35 mouse cellular contexts compared by ENCODE assay signal in genomic region chr13:92532216-92532615, GRCm38 (mm10). TPM values are rescaled to one million over a fixed set of nuclear protein-coding genes. Genes with fewer than 3 reads are reported as not detected.
DNase-seq lines count a peak whose midpoint lies in the region; ATAC-seq and TF ChIP-seq lines count a peak whose summit lies in the region.
"Had no signal": no experiment of that assay in that cellular context is flagged by ENCODE, and none has a peak within 500 bp of the region (broad histone marks: within the 10 kb centered on the region; RNA-seq: fewer than 3 reads in every experiment).

No protein-coding gene starts in this region.

- no peak for TF ChIP-seq CTCF in stomach, postnatal 0 days (IDR thresholded peaks at IDR 0.05; ENCODE audit: low read depth)

- no peak for TF ChIP-seq EP300 in stomach, postnatal 0 days (optimal IDR thresholded peaks at IDR 0.05)

- H3K4me2 ChIP-seq in intestine, embryonic 14.5 days (ENCODE audit: low read length) = 0 out of 2 replicates have a peak overlapping the region, but pooled peaks have one; percentile 1
- no peak overlapping the region for H3K4me2 ChIP-seq in intestine, embryonic 16.5 days (ENCODE audit: low read depth, low read length)
- H3K4me2 ChIP-seq in stomach, postnatal 0 days (replicated peaks; ENCODE audit: low read depth) = peak overlapping the region; percentile 21; the same call in 1 of the 2 replicates
- H3K4me2 ChIP-seq in liver, embryonic 12.5 days = no peak overlapping the region

- H3K9ac ChIP-seq in intestine, embryonic 14.5 days (ENCODE audit: low read length) = no peak overlapping the region
- H3K9ac ChIP-seq in intestine, embryonic 16.5 days (ENCODE audit: low read depth, low read length) = no peak overlapping the region
- H3K9ac ChIP-seq in stomach, postnatal 0 days (ENCODE audit: low read length) = no peak overlapping the region
- no peak overlapping the region for H3K9ac ChIP-seq in liver, embryonic 12.5 days
- H3K9ac ChIP-seq: liver, embryonic 15.5 days had no signal

- H3K9me3 ChIP-seq in intestine, embryonic 14.5 days (ENCODE audit: control insufficient read depth, low read length) = no peaks in the 10 kb centered on the region
- no peaks in the 10 kb centered on the region for H3K9me3 ChIP-seq in intestine, embryonic 16.5 days (ENCODE audit: control insufficient read depth, low read length)
- no peaks in the 10 kb centered on the region for H3K9me3 ChIP-seq in stomach, postnatal 0 days (ENCODE audit: control insufficient read depth, low read length)
- no peaks in the 10 kb centered on the region for H3K9me3 ChIP-seq in liver, embryonic 12.5 days (replicated peaks)
- H3K9me3 ChIP-seq: embryonic facial prominence, embryonic 13.5 days; forebrain, embryonic 12.5 days; heart, embryonic 12.5 days; hindbrain, embryonic 12.5 days; limb, embryonic 15.5 days; liver, embryonic 15.5 days had no signal

- peak; percentile 17 for DNase-seq in CD4-positive, CD25-positive, alpha-beta regulatory T cell, adult 2 months (ENCODE audit: low read depth, low spot score)
- DNase-seq in intestine, embryonic 14.5 days (ENCODE audit: low spot score) = no peak
- DNase-seq in stomach, postnatal 0 days (ENCODE audit: low spot score) = no peak
- DNase-seq: adrenal gland, adult 8-10 months; cerebellum, adult 18-20 months; cerebellum, postnatal 36 days; embryo, embryonic 11 days; heart, adult 18-20 months; heart, postnatal 14 days; kidney, adult 8-10 months; kidney, postnatal 10 days; left cerebral cortex, postnatal 4 days; lung, postnatal 4 days; right cerebral cortex, postnatal 14 days; thymus, postnatal 25 days had no signal

- no peaks in the 10 kb centered on the region for H3K36me3 ChIP-seq in intestine, embryonic 14.5 days (ENCODE audit: control insufficient read depth, insufficient read depth, low read length)
- no peaks in the 10 kb centered on the region for H3K36me3 ChIP-seq in intestine, embryonic 16.5 days (ENCODE audit: control insufficient read depth, insufficient read depth, low read length)
- H3K36me3 ChIP-seq in stomach, postnatal 0 days (ENCODE audit: control insufficient read depth, insufficient read depth, low read length) = no peaks in the 10 kb centered on the region
- H3K36me3 ChIP-seq in liver, embryonic 12.5 days = no peaks in the 10 kb centered on the region
- H3K36me3 ChIP-seq: embryonic facial prominence, embryonic 13.5 days; forebrain, embryonic 12.5 days; hindbrain, embryonic 12.5 days; limb, embryonic 15.5 days; liver, embryonic 15.5 days had no signal

- no peaks in the 10 kb centered on the region for H3K27me3 ChIP-seq in intestine, embryonic 14.5 days (replicated peaks; ENCODE audit: control insufficient read depth, insufficient read depth, low read length)
- H3K27me3 ChIP-seq in intestine, embryonic 16.5 days (replicated peaks; ENCODE audit: control insufficient read depth, insufficient read depth, low read length) = no peaks in the 10 kb centered on the region
- H3K27me3 ChIP-seq in stomach, postnatal 0 days (ENCODE audit: control insufficient read depth, insufficient read depth, low read length) = no peaks in the 10 kb centered on the region
- no peaks in the 10 kb centered on the region; the same call in 1 of the 2 replicates for H3K27me3 ChIP-seq in liver, embryonic 12.5 days (replicated peaks)
- H3K27me3 ChIP-seq: embryonic facial prominence, embryonic 13.5 days; forebrain, embryonic 12.5 days; heart, embryonic 12.5 days; hindbrain, embryonic 12.5 days; limb, embryonic 15.5 days had no signal

- no peak overlapping the region for H3K4me3 ChIP-seq in intestine, embryonic 14.5 days (ENCODE audit: low read depth, low read length)
- no peak overlapping the region for H3K4me3 ChIP-seq in intestine, embryonic 16.5 days (ENCODE audit: low read length)
- no peak overlapping the region for H3K4me3 ChIP-seq in stomach, postnatal 0 days (ENCODE audit: low read depth, low read length)
- no peak overlapping the region for H3K4me3 ChIP-seq in liver, embryonic 12.5 days
- H3K4me3 ChIP-seq: erythroblast, embryonic 14.5 days had no signal

- WGBS in intestine, embryonic 14.5 days = 59% methylated on average over 2 of the region's 2 CpGs
- 44% methylated on average over 2 of the region's 2 CpGs for WGBS in intestine, embryonic 16.5 days
- WGBS in stomach, postnatal 0 days = 38% methylated on average over 2 of the region's 2 CpGs
- WGBS in liver, embryonic 12.5 days (ENCODE audit: insufficient replicate concordance) = 67% methylated on average over 2 of the region's 2 CpGs

- H3K4me1 ChIP-seq in intestine, embryonic 14.5 days (replicated peaks; ENCODE audit: control insufficient read depth, insufficient read depth, low read length) = 0 out of 2 replicates have a peak, but pooled peaks cover 4% of the 10 kb centered on the region
- peaks cover 8% of the 10 kb centered on the region for H3K4me1 ChIP-seq in intestine, embryonic 16.5 days (ENCODE audit: control insufficient read depth, insufficient read depth, low read length)
- H3K4me1 ChIP-seq in stomach, postnatal 0 days (replicated peaks; ENCODE audit: control insufficient read depth, insufficient read depth) = no peaks in the 10 kb centered on the region
- peaks cover 16% of the 10 kb centered on the region for H3K4me1 ChIP-seq in liver, embryonic 12.5 days

- no peak overlapping the region for H3K27ac ChIP-seq in intestine, embryonic 14.5 days (ENCODE audit: low read depth)
- no peak overlapping the region for H3K27ac ChIP-seq in intestine, embryonic 16.5 days (ENCODE audit: low read length)
- no peak overlapping the region for H3K27ac ChIP-seq in stomach, postnatal 0 days (replicated peaks)
- H3K27ac ChIP-seq in liver, embryonic 12.5 days = no peak overlapping the region
- H3K27ac ChIP-seq: embryonic facial prominence, embryonic 13.5 days; forebrain, embryonic 12.5 days; hindbrain, embryonic 12.5 days; liver, embryonic 15.5 days had no signal

- ATAC-seq in CD4-positive, CD25-positive, alpha-beta regulatory T cell, adult 4 months = no peak
- no peak for ATAC-seq in intestine, embryonic 14.5 days (replicated peaks; ENCODE audit: low FRiP score, low TSS enrichment, low read depth)
- ATAC-seq in intestine, embryonic 16.5 days = no peak
- ATAC-seq in granulocyte monocyte progenitor cell, adult 5-6 weeks (replicated peaks; ENCODE audit: poor library complexity, severe bottlenecking) = peak; percentile 31
- peak; percentile 31; the same call in 1 of the 2 replicates for ATAC-seq in stomach, postnatal 0 days (ENCODE audit: low FRiP score, low TSS enrichment)
- ATAC-seq in liver, embryonic 12.5 days = no peak
- ATAC-seq: activated CD4-positive, CD25-positive, alpha-beta regulatory T cell, adult 4 months had no signal

RNA-seq across cellular contexts. Expression of gene Zfyve16, which starts 1.5 kb away (rescaled TPM):
- 10 to 100 TPM; 10.6 to 11.4 TPM for polyA plus RNA-seq in CD4-positive, CD25-positive, alpha-beta regulatory T cell, adult 4 months (2017; shearing (Covaris generic))
- polyA plus RNA-seq in intestine, embryonic 14.5 days (2014; fragmentation: Nextera tagmentation; extraction: Ambion mirVana) = 12.7 and 13.0 TPM in 2 replicates
- polyA plus RNA-seq in intestine, embryonic 16.5 days (2015; fragmentation: Nextera tagmentation; extraction: Ambion mirVana) = 5.5 and 6.3 TPM in 2 replicates
- 2.7 and 7.9 TPM in 2 replicates for total RNA-seq in granulocyte monocyte progenitor cell, adult 5-6 weeks (2014; fragmentation: Nextera tagmentation)
- 4.2 and 5.8 TPM in 2 replicates for total RNA-seq in granulocyte monocyte progenitor cell, adult 5-6 weeks (2017)
- 3.9 and 4.2 TPM in 2 replicates for polyA plus RNA-seq in stomach, postnatal 0 days (2015; fragmentation: Nextera tagmentation; extraction: Ambion mirVana)
- 3.0 and 3.1 TPM in 2 replicates for polyA plus RNA-seq in liver, embryonic 12.5 days (2016; fragmentation: Nextera tagmentation; extraction: Ambion mirVana)

RNA-seq across cellular contexts. Expression of gene Spz1, which starts 43.8 kb away (rescaled TPM):
- polyA plus RNA-seq in CD4-positive, CD25-positive, alpha-beta regulatory T cell, adult 4 months (2017; shearing (Covaris generic)) = not detected
- not detected in 2 replicates for polyA plus RNA-seq in intestine, embryonic 14.5 days (2014; fragmentation: Nextera tagmentation; extraction: Ambion mirVana)
- polyA plus RNA-seq in intestine, embryonic 16.5 days (2015; fragmentation: Nextera tagmentation; extraction: Ambion mirVana) = not detected in 2 replicates
- not detected in 2 replicates for total RNA-seq in granulocyte monocyte progenitor cell, adult 5-6 weeks (2014; fragmentation: Nextera tagmentation)
- total RNA-seq in granulocyte monocyte progenitor cell, adult 5-6 weeks (2017) = not detected in 2 replicates
- polyA plus RNA-seq in stomach, postnatal 0 days (2015; fragmentation: Nextera tagmentation; extraction: Ambion mirVana) = not detected in 2 replicates
- polyA plus RNA-seq in liver, embryonic 12.5 days (2016; fragmentation: Nextera tagmentation; extraction: Ambion mirVana) = not detected in 2 replicates
- total RNA-seq: adrenal gland, adult 8-10 months; gastrocnemius, adult 8-10 months; heart, adult 18-20 months; heart, postnatal 14 days; layer of hippocampus, adult 18-20 months; layer of hippocampus, postnatal 14 days; left cerebral cortex, adult 8-10 months; left cerebral cortex, postnatal 4 days; megakaryocyte-erythroid progenitor cell, adult 5-6 weeks; MEL had no signal
- polyA plus RNA-seq: activated CD4-positive, CD25-positive, alpha-beta regulatory T cell, adult 4 months; embryonic facial prominence, embryonic 13.5 days; erythroblast, embryonic 14.5 days; forebrain, embryonic 12.5 days; heart, embryonic 12.5 days; hindbrain, embryonic 12.5 days; limb, embryonic 15.5 days; liver, embryonic 15.5 days; lung, embryonic 16.5 days; neural tube, embryonic 11.5 days had no signal

RNA-seq across cellular contexts. Expression of gene Fam151b, which starts 48.4 kb away (rescaled TPM):
- polyA plus RNA-seq in CD4-positive, CD25-positive, alpha-beta regulatory T cell, adult 4 months (2017; shearing (Covaris generic)) = under 1 TPM in 1 of 2 experiments, not detected in 1; 0.44 TPM
- 0.15 and 0.41 TPM in 2 replicates for polyA plus RNA-seq in intestine, embryonic 14.5 days (2014; fragmentation: Nextera tagmentation; extraction: Ambion mirVana)
- not detected in 2 replicates for polyA plus RNA-seq in intestine, embryonic 16.5 days (2015; fragmentation: Nextera tagmentation; extraction: Ambion mirVana)
- total RNA-seq in granulocyte monocyte progenitor cell, adult 5-6 weeks (2014; fragmentation: Nextera tagmentation) = 4.8 and 5.5 TPM in 2 replicates
- total RNA-seq in granulocyte monocyte progenitor cell, adult 5-6 weeks (2017) = 6.0 and 8.2 TPM in 2 replicates
- 0.10 and 0.22 TPM in 2 replicates for polyA plus RNA-seq in stomach, postnatal 0 days (2015; fragmentation: Nextera tagmentation; extraction: Ambion mirVana)
- polyA plus RNA-seq in liver, embryonic 12.5 days (2016; fragmentation: Nextera tagmentation; extraction: Ambion mirVana) = 0.19 TPM in 1 of 2 replicates, not detected in the other
- polyA plus RNA-seq: activated CD4-positive, CD25-positive, alpha-beta regulatory T cell, adult 4 months; erythroblast, embryonic 14.5 days; heart, embryonic 12.5 days; liver, embryonic 15.5 days; lung, embryonic 16.5 days had no signal

Comparison
In these comparisons a context has a peak if more than half of its experiments do, and no peak if none do; other contexts are left out.
1. H3K4me2 ChIP-seq: peak in intestine, embryonic 14.5 days (single experiment) and stomach, postnatal 0 days (single experiment); none in intestine, embryonic 16.5 days (single experiment) and liver, embryonic 12.5 days (single experiment).
2. ATAC-seq: peak in granulocyte monocyte progenitor cell, adult 5-6 weeks (single experiment) and stomach, postnatal 0 days (single experiment); none in CD4-positive, CD25-positive, alpha-beta regulatory T cell, adult 4 months (single experiment), intestine, embryonic 14.5 days (single experiment), intestine, embryonic 16.5 days (single experiment) and liver, embryonic 12.5 days (single experiment).